Comparison of ENCODE assay signal across 13 mouse cellular contexts in genomic region chr7:49307717-49308116, GRCm38 (mm10).
DNase-seq lines count a peak whose midpoint lies in the region; ATAC-seq and TF ChIP-seq lines count a peak whose summit lies in the region.
"Had no signal": no experiment of that assay in that cellular context is flagged by ENCODE, and none has a peak within 500 bp of the region (broad histone marks: within the 10 kb centered on the region; RNA-seq: fewer than 3 reads in every experiment).

No protein-coding gene starts in this region.

- no peak overlapping the region for H3K27ac ChIP-seq in intestine, postnatal 0 days (ENCODE audit: low read depth, low read length)
- no peak overlapping the region for H3K27ac ChIP-seq in intestine, embryonic 15.5 days
- no peak overlapping the region for H3K27ac ChIP-seq in lung, postnatal 0 days (ENCODE audit: low read length)
- H3K27ac ChIP-seq: embryonic facial prominence, embryonic 12.5 days; forebrain, embryonic 13.5 days had no signal

- TF ChIP-seq CTCF in intestine, postnatal 0 days (IDR thresholded peaks at IDR 0.05; ENCODE audit: low read depth) = peak; percentile 57
- TF ChIP-seq CTCF in lung, postnatal 0 days (IDR thresholded peaks at IDR 0.05) = peak; percentile 50

- DNase-seq in lung, postnatal 0 days (ENCODE audit: low spot score) = no peak
- DNase-seq in lung, postnatal 14 days = no peak
- peak; percentile 70 for DNase-seq in R1 (ENCODE audit: low read depth, low spot score)
- peak; percentile 4 for DNase-seq in induced T-regulatory cell, adult 2 months (ENCODE audit: low read depth)
- DNase-seq in left cerebral cortex, adult 9 months (ENCODE audit: low spot score in 2 of 2) = no peak
- DNase-seq in left cerebral cortex, adult 18-20 months (ENCODE audit: low spot score in 2 of 2) = no peak
- DNase-seq: gastrocnemius, postnatal 36 days; left cerebral cortex, postnatal 4 days had no signal

- no peaks in the 10 kb centered on the region for H3K9me3 ChIP-seq in intestine, postnatal 0 days (ENCODE audit: control insufficient read depth)
- no peaks in the 10 kb centered on the region for H3K9me3 ChIP-seq in intestine, embryonic 15.5 days
- no peaks in the 10 kb centered on the region for H3K9me3 ChIP-seq in lung, postnatal 0 days (ENCODE audit: low read length)
- H3K9me3 ChIP-seq: embryonic facial prominence, embryonic 12.5 days had no signal

- ATAC-seq in intestine, postnatal 0 days = no peak
- no peak for ATAC-seq in intestine, embryonic 15.5 days
- no peak for ATAC-seq in lung, postnatal 0 days
- ATAC-seq: forebrain, embryonic 13.5 days; inflammation-experienced regulatory T-cells, adult 6 months had no signal

- no peak overlapping the region for H3K9ac ChIP-seq in intestine, postnatal 0 days (ENCODE audit: low read depth, low read length)
- no peak overlapping the region for H3K9ac ChIP-seq in intestine, embryonic 15.5 days
- H3K9ac ChIP-seq in lung, postnatal 0 days (replicated peaks; ENCODE audit: low read depth) = no peak overlapping the region
- H3K9ac ChIP-seq: embryonic facial prominence, embryonic 12.5 days; forebrain, embryonic 13.5 days had no signal

- 91% methylated on average over 6 of the region's 6 CpGs for WGBS in intestine, postnatal 0 days
- 90% methylated on average over 6 of the region's 6 CpGs for WGBS in intestine, embryonic 15.5 days
- WGBS in lung, postnatal 0 days = 88% methylated on average over 6 of the region's 6 CpGs

- H3K4me2 ChIP-seq in intestine, postnatal 0 days (replicated peaks; ENCODE audit: low read depth) = no peak overlapping the region
- no peak overlapping the region for H3K4me2 ChIP-seq in intestine, embryonic 15.5 days (replicated peaks)
- no peak overlapping the region for H3K4me2 ChIP-seq in lung, postnatal 0 days (replicated peaks; ENCODE audit: low read depth, low read length)
- H3K4me2 ChIP-seq: embryonic facial prominence, embryonic 12.5 days; forebrain, embryonic 13.5 days had no signal

- no peak for TF ChIP-seq EP300 in lung, postnatal 0 days (IDR thresholded peaks at IDR 0.05)

- peaks cover 11% of the 10 kb centered on the region; the same call in 1 of the 2 replicates for H3K36me3 ChIP-seq in intestine, postnatal 0 days (ENCODE audit: control insufficient read depth, insufficient read depth)
- H3K36me3 ChIP-seq in intestine, embryonic 15.5 days = 0 out of 2 replicates have a peak, but pooled peaks cover 2% of the 10 kb centered on the region
- no peaks in the 10 kb centered on the region for H3K36me3 ChIP-seq in lung, postnatal 0 days (ENCODE audit: insufficient read depth, low read length)
- H3K36me3 ChIP-seq: embryonic facial prominence, embryonic 12.5 days had no signal

- no peaks in the 10 kb centered on the region for H3K27me3 ChIP-seq in intestine, postnatal 0 days (replicated peaks; ENCODE audit: control insufficient read depth, insufficient read depth, low read length)
- H3K27me3 ChIP-seq in intestine, embryonic 15.5 days (replicated peaks) = no peaks in the 10 kb centered on the region
- H3K27me3 ChIP-seq in lung, postnatal 0 days (replicated peaks; ENCODE audit: insufficient read depth, low read length) = no peaks in the 10 kb centered on the region

- H3K4me1 ChIP-seq in intestine, postnatal 0 days (replicated peaks; ENCODE audit: control insufficient read depth, insufficient read depth, low read length) = 0 out of 2 replicates have a peak, but pooled peaks cover 4% of the 10 kb centered on the region
- peaks cover 16% of the 10 kb centered on the region; the same call in 1 of the 2 replicates for H3K4me1 ChIP-seq in intestine, embryonic 15.5 days (replicated peaks)
- H3K4me1 ChIP-seq in lung, postnatal 0 days (ENCODE audit: insufficient read depth, low read depth, low read length) = peaks cover 3% of the 10 kb centered on the region

- no peak overlapping the region for H3K4me3 ChIP-seq in intestine, postnatal 0 days (ENCODE audit: low read depth, low read length)
- no peak overlapping the region for H3K4me3 ChIP-seq in intestine, embryonic 15.5 days (replicated peaks)
- no peak overlapping the region for H3K4me3 ChIP-seq in lung, postnatal 0 days (ENCODE audit: low read depth, low read length)
- H3K4me3 ChIP-seq: embryonic facial prominence, embryonic 12.5 days; forebrain, embryonic 13.5 days had no signal

Comparison
In these comparisons a context has a peak if more than half of its experiments do, and no peak if none do; other contexts are left out.
1. DNase-seq: peak in R1 (single experiment) and induced T-regulatory cell, adult 2 months (single experiment); none in lung, postnatal 0 days (single experiment), lung, postnatal 14 days (single experiment), left cerebral cortex, adult 9 months (0 of 2) and left cerebral cortex, adult 18-20 months (0 of 2).